Mouse (Mus musculus): ENCODE data around the gene Sema3g.

Sema3g gene

GRCm38 (mm10) chr14:31217666-31218065 lies at the start of gene Sema3g:
TSS of gene Sema3g (plus strand) at chr14:31217860.
- no peak for DNase-seq

DNA sequence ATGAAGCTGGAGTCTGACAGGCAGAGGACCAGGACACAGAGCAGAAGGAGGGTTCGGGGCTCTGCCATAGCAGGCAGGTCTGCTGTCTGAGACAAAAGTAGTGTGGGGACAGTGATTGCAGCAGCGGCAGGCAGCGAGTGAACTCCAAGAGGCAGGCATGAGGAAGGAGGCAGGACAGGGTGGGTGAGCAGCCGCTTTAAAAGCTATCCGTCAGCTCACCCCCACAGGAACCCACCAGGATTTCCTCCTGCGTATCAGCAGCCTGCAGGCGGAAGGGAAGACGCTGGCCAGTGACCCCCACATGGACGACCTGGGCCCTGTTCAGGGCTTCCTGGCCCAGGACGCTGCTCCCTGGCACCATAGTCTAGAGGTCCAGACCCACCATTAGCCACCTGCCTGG lies 49.2 kb upstream of the Sema3g start, which contains the start of gene Stab1:
Gene Stab1, minus strand, starts transcription at position 217 of the 400 bp plus-strand sequence.
- no peak for DNase-seq

- DNase-seq: no peak
Observed at GRCm38 (mm10) chr14:31169508-31169907, 48.2 kb upstream of the Sema3g start.

DNA sequence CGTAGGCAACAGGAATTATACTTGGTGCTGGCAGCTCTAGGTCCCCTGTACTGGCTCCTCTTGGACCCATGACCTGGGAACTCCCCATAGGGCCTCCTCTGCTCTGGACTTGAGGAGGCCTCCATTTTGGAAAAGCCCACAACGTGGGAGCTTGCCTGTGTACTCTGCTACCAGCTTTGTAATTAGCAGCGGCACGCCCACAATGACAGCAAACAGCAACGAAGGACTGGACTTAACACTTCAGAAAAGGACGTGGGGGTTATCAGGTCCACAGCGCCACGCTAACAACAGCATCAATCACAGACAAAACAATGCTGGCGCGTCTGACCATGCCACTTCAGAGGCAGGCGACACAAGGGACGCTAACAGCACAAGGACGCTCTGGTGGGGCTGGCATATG lies 46.7 kb upstream of the Sema3g start:
- DNase-seq: no peak

GRCm38 (mm10) chr14:31171386-31171785 lies 46.3 kb upstream of the Sema3g start:
- no peak for DNase-seq

DNA sequence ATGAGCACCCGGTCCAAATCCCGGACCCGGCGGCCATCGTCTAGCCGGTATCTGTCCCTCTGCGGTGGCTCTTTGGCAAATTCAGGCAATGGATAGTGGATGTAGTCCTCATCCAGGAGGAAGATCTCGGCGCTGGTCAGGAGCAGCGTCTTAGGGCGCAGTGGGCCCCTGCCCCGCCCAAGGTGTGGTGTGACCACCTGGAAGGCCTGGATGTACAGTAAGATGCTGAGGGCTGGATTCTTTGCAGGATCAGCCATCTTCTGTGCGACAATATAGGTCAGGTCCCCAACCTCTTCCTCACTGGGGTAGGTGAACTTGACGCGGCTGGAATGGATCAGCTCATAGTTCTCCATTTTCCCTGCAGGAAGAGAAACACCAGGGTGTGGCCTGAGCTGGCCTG lies 45.8 kb upstream of the Sema3g start:
- no peak for DNase-seq

- no peak for DNase-seq
Observed at GRCm38 (mm10) chr14:31172781-31173455, 44.7 kb upstream of the Sema3g start.

GRCm38 (mm10) chr14:31173537-31173936 lies 44.1 kb upstream of the Sema3g start:
- no peak for DNase-seq

DNA sequence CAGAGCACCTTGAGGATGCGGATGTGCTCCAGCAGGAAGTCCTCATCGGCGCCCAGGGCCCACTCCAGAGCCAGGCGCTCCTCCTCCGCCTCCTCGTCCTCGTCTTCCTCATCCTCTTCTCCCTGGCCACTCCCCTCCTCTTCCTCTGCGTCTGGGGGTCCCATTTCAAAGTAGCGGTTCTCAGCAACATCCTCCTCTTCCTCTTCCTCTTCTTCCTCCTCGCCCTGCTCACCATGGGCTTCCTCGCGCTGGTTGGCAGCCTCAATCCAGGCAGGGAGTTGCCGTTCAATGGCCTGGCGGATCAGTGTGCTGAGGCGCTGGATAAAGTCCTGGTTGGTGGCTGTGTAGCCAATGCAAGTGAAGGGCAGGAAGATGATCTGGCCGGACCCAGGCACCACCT lies 40.4 kb upstream of the Sema3g start:
- DNase-seq: no peak

DNA sequence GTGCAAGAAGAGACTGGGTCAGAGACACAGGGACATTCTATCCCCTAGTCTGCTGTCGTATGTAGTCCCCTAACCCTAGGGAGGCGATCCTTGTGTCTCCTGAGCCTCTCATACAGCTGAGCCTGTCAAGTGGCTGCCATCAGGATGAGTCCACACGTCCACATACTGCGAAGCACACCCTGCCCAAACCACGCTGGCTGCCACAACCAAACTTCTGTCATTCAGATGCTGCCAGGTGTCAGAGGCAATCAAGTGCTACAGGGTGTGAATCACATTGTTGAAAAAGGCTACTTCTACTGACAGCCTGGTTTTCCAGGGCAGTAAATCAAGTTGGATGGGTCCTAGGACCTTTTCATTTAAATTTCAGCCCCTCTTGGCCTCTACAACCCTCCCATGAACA lies 39.9 kb upstream of the Sema3g start:
- DNase-seq: no peak

GRCm38 (mm10) chr14:31179677-31180365 lies 37.8 kb upstream of the Sema3g start:
- DNase-seq: no peak

- DNase-seq: no peak
Observed at GRCm38 (mm10) chr14:31181512-31181911, 36.1 kb upstream of the Sema3g start.

- DNase-seq: no peak
Observed at GRCm38 (mm10) chr14:31182786-31183290, 34.8 kb upstream of the Sema3g start.

- no peak for DNase-seq
Observed at GRCm38 (mm10) chr14:31183541-31183940, 34.1 kb upstream of the Sema3g start.

GRCm38 (mm10) chr14:31184195-31184594 lies 33.5 kb upstream of the Sema3g start:
- no peak for DNase-seq

GRCm38 (mm10) chr14:31186656-31187055 lies 31.0 kb upstream of the Sema3g start:
- DNase-seq: no peak

- DNase-seq: no peak
Observed at GRCm38 (mm10) chr14:31188771-31189181, 28.9 kb upstream of the Sema3g start.

GRCm38 (mm10) chr14:31189348-31189747 lies 28.3 kb upstream of the Sema3g start:
- DNase-seq: no peak

DNA sequence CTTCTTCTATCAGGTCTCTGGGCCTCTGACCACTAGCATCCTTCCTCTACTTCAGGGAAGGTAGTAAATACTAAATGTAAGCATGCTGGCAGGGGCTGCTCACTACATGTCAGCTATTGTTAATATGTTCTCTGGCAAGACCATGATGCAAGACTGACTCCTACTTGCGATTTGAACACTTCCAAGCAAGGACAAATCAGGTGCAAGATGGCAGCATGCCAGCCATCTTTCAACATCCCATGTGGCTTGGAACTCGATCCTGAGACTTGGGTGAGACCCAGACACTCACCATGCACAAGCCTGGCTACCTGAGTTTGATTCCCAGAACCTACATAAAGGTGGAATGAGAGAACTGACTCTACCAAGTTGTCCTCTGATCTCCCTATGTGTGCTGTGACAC lies 25.7 kb upstream of the Sema3g start:
- no peak for DNase-seq

- no peak for DNase-seq
Observed at GRCm38 (mm10) chr14:31193791-31194190, 23.9 kb upstream of the Sema3g start.

DNA sequence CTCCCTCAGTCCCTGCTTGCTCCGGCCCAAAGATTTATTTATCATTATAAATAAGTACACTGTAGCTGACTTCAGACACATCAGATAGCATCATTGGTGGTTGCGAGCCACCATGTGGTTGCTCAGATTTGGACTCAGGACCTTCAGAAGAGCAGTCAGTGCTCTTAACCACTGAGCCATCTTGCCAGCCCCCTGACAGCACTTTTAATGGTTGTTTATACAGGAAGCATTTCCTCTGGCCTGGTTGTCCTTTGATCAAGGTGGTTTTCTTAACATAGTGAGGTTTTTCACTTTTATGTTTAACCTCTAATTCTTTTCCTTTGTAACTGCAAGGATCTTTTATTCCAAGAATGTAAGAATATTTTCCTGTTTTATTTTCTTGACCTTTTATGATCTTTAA lies 23.2 kb upstream of the Sema3g start:
- no peak for DNase-seq

- DNase-seq: no peak
Observed at GRCm38 (mm10) chr14:31194891-31195513, 22.7 kb upstream of the Sema3g start.

GRCm38 (mm10) chr14:31195521-31195920 lies 22.1 kb upstream of the Sema3g start:
- DNase-seq: no peak

DNA sequence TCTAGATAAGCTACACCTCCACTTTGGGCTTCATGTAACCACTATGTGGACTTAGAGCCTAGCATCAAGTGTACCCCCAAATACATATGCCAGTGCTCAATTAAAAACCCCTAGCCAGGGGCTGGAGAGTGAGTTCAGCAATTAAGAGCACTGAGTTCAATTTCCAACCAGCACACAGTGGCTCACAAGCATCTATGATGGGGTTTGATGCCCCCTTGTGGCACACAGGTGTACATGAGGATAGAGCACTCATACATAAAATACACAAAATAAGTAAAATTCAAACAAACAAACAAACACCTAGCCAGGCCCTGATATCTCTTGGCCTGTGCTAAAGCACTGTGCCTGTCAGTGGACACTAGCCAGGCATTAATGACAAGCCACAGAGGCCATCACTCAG lies 21.7 kb upstream of the Sema3g start:
- DNase-seq: no peak

All from right cerebral cortex, adult 18-20 months (tissue).